Mouse (Mus musculus): ENCODE data around the gene Tspan9.

The Tspan9 gene

GRCm38 (mm10) chr6:128132581-128132980 lies 10.8 kb downstream of the Tspan9 start:
- peak; percentile 27 for DNase-seq

GRCm38 (mm10) chr6:128131390-128131789 lies 12.0 kb downstream of the Tspan9 start:
- DNase-seq: no peak

GRCm38 (mm10) chr6:128130686-128131085 lies 12.7 kb downstream of the Tspan9 start:
- no peak for DNase-seq

- no peak for DNase-seq
Measured at GRCm38 (mm10) chr6:128129382-128129781, 14.0 kb downstream of the Tspan9 start.

- no peak for DNase-seq
Measured at GRCm38 (mm10) chr6:128127312-128127711, 16.1 kb downstream of the Tspan9 start.

- DNase-seq: no peak
Measured at GRCm38 (mm10) chr6:128126876-128127275, 16.5 kb downstream of the Tspan9 start.

- no peak for DNase-seq
Measured at GRCm38 (mm10) chr6:128125464-128125863, 17.9 kb downstream of the Tspan9 start.

GRCm38 (mm10) chr6:128124222-128124971 lies 19.0 kb downstream of the Tspan9 start:
- peak; percentile 93 for DNase-seq

- DNase-seq: peak; percentile 40
Measured at GRCm38 (mm10) chr6:128122127-128122526, 21.3 kb downstream of the Tspan9 start.

- DNase-seq: peak; percentile 64
Measured at GRCm38 (mm10) chr6:128121691-128122090, 21.7 kb downstream of the Tspan9 start.

- no peak for DNase-seq
Measured at GRCm38 (mm10) chr6:128120806-128121205, 22.6 kb downstream of the Tspan9 start.

- no peak for DNase-seq
Measured at GRCm38 (mm10) chr6:128118670-128119230, 24.6 kb downstream of the Tspan9 start.

GRCm38 (mm10) chr6:128116836-128117542 lies 26.4 kb downstream of the Tspan9 start:
- no peak for DNase-seq

GRCm38 (mm10) chr6:128116344-128116743 lies 27.1 kb downstream of the Tspan9 start:
- peak; percentile 72 for DNase-seq

- no peak for DNase-seq
Measured at GRCm38 (mm10) chr6:128115121-128115520, 28.3 kb downstream of the Tspan9 start.

- DNase-seq: no peak
Measured at GRCm38 (mm10) chr6:128112605-128113004, 30.8 kb downstream of the Tspan9 start.

- peak; percentile 33 for DNase-seq
Measured at GRCm38 (mm10) chr6:128111784-128112183, 31.6 kb downstream of the Tspan9 start.

- peak; percentile 62 for DNase-seq
Measured at GRCm38 (mm10) chr6:128108324-128109035, 34.9 kb downstream of the Tspan9 start.

- no peak for DNase-seq
Measured at GRCm38 (mm10) chr6:128107698-128108097, 35.7 kb downstream of the Tspan9 start.

- DNase-seq: peak; percentile 60
Measured at GRCm38 (mm10) chr6:128106154-128106553, 37.2 kb downstream of the Tspan9 start.

- DNase-seq: peak; percentile 71
Measured at GRCm38 (mm10) chr6:128104712-128105324, 38.6 kb downstream of the Tspan9 start.

- DNase-seq: no peak
Measured at GRCm38 (mm10) chr6:128103874-128104273, 39.5 kb downstream of the Tspan9 start.
